Mouse (Mus musculus): Measurements from ENCODE around the gene Tcp11.

The Tcp11 gene

DNA sequence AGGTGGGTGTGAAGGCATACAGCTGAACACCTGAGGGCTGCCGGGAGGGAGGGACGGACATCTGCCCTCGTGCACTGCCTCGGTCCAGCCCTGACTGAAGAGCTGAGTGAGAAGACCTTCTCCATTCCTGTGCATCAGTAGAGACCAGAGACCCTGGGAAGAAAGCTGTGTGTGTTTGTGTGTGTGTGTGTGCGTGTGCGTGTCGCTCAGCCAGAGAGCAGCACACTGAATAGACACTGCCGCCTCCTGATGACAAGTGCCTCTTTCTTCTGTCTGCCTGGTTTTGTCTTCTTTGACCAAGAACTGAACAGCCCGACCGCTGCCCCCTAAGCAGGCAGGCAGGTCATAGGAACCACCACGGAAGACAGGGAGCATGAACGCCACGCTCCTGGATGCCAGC is 39.1 kb downstream of the Tcp11 start:
- no peak for DNase-seq (ENCODE audit: extremely low read depth, low read depth)

DNA sequence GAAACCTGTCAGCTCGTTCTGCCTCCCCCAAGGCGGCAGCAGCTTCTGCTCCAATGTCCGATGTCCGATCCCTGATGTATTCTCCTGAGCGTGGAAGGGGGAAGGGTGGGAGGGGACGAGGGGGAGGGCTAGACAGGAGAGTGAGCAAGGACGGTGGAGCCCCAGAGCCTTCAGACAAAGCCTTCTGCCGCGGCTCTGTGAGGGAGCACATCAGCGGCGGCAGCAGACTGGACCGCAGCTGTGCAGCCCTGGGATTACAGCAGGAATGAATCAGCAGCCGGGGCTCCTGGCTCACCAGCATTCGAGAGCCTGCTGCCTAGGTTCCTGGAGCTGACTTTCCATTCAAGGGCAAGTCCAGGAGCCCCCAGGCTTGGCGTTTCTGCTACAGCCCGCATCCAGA is 39.8 kb downstream of the Tcp11 start:
- DNase-seq (ENCODE audit: extremely low read depth, low read depth) = no peak

DNA sequence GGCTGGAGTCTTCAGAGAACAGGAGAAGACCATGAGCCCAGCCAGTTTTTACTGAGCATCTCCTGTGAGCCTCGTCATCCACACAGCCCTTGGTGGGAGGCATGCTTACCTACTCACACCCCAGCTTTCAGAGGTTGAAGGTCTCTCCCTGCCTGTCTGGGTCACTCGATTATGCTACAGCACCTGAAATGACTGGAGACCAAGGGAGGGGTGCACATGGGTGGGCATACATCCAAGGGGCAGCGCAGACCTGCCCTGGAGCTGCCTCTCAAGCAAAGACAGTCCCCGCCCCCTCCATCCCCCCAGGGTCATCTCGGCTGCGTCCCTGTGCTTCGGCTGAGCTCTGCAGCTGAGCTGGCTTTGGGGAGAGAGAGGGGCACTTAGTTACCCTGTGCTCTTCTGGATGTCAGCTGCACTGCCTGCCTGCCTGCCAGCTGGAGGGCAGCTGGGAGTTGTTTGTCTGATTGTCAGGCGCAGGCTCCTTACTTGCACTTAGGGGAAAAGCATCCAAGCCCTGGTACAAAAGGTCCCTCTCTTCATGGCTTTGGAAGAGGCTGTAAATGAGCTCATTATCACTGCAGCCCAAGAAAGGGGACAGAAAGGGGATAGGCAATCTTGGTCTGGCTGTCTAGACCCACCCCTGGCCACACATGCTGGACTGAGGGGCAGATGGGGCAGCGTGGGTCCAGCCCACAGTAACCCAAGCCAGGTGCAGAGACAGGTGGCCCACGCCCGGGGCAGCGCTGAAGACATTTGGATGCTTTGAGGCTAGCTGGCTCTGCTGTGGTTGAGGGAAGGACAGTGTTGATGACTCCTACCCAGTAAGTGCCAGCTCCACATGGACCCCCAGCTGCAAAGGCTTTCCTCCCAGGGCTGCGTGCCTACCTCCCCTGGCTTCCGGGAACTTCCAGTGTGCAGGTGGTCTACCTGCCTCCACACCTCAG is 43.4 kb downstream of the Tcp11 start:
- no peak for DNase-seq (ENCODE audit: extremely low read depth, low read depth)

DNA sequence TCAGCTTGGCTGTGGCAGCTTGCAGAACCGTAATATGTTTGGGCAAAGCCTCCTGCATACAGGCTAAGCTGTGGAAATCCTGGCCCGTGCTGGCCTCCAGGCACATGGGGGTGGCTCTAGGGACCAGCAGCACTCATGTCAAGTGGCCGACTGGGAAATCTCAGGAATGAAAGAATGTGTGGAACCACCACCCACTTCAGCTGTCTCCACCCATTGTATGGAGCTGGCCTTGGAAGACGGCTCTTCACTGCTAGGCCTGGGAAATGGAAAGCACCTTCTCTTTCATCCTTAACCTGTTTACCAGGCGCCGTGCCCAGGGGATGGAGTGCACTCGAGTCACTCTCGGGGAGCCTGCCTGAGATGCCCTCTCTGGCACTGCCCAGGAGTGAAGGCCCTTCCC is 45.5 kb downstream of the Tcp11 start:
- DNase-seq (ENCODE audit: extremely low read depth, low read depth) = no peak

DNA sequence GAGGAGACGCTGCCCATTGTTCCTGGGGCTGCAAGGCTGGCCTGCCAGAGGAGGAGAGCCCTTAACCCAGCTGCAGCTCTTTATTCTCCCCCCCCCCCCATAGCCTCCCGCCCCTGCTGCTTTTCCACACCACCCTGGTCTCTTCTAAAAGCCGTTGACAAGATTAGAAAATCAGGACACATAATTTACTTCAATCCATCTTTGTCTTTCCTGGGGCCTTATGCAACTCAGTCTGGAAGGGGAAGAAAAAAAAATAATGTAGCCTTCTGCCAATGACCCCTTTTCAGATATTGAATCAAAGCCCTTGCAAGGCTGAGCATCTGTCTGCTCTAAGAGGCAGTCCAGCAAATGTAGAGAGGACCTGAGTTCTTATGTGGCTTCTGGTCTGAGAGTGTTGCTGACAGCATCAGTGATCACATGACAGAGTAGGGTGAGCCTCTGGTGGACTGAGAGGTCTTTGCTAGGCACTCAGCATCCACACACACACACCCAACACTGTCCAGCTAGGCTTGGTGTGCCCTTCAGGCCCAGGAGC is 47.3 kb downstream of the Tcp11 start:
- DNase-seq (ENCODE audit: extremely low read depth, low read depth) = no peak

DNA sequence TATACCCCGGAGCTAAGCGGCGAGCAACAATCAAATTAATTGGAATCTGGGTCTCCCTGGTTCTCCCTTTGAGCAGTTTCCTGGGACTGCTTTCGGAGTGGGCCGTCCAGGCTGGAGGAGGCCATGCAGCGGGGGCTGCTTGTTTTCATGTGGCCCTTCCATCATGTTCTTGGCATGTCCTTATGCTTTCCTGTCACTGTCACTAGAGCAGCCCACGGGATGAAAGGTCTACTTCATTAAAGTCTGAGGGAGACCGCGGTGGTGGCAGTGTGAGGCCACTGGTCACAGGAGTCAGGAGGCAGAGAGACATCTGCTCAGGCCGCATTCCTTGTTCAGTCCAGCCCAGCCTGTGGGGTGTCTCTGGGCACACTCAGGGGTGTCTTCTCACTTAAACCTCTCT is 48.2 kb downstream of the Tcp11 start:
- DNase-seq (ENCODE audit: extremely low read depth, low read depth) = no peak

DNA sequence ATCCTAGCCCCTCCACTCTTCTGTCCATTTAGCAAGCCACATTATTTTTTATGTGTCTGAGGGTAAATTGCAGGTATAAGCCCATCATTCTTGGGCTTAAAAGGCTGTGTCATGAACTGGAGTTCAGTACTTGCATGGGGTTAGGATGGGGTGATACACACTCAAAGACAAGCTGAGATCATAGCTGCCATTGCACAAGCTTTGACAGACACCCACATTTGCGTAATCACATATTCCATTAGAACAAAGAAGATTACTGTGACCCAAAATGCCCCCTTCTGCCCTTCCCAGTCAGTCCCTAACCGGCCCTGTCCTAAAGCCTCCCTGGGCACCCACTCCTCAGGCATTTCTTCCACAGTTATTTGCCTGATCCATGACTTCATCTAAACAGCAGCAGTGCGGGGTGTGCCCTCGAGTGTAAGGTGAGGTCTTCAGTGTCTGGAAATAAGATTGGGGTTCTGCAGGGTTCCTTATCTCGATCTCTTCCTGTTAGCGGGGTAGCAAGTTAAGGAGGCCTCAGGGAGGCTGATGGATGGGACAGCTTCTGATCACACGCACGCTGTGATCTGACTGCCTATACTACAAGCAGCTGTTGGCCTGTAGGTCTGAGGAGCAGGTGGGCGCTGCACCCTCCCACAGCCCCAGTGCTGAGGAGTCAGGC is 49.0 kb downstream of the Tcp11 start:
- DNase-seq (ENCODE audit: extremely low read depth, low read depth) = no peak

DNA sequence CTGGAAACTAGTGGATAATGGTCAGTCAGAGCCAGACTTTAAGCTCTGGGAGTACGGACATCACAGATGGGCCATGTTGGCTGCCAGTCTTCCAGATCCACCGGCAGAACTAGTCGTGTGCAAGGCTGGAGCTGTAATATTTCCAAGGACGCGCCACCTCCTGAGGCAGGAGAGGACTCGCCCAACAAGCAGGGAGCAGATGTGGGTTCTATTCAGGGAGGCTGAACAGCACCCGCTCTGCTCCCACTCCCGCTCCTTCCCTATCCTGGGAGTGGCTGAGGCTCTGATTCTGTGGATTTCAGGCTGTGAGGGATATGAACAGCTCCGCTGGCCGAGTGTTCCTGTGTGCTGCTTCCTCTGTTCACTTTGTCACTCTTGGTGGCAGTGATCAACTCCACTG is 50.0 kb downstream of the Tcp11 start:
- no peak for DNase-seq (ENCODE audit: extremely low read depth, low read depth)

DNA sequence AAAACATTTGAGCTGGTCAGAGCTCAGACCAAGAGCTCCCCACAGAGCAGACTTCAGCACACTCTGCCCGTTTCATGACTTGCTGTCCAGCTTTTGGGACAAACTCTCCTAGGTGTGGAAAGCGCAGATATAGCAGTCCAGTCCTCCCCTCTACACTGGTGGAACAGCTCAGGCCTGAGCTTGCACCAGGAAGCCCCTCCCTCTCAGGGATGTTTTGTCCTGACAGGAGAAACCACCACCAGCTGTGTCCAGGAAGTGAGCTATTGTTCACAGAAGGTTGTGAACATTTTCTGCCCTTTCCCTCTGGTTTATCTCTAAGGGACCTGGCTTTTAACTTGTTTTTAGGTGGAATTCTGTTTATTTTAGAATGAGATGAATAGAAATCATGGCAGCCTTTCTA is 51.1 kb downstream of the Tcp11 start:
- no peak for DNase-seq (ENCODE audit: extremely low read depth, low read depth)

DNA sequence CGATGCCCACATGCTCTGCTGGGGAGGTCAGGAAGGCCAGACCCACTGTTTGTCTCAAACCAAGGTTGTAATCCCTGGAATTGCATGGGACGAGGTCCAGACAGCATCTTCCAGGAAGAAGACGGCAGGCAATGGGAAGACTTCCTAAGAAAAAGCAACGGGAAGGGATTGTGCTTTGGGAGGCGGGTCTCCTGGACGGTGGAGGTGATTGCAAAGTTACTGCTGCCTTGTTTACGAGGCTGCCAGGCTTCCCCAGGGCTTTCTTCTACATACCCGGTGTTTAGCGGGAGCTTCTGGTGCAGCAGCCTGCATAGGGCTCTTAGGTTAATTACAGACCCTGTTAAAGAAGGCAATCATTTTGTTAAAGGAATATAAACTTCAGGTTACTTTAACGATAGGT is 52.2 kb downstream of the Tcp11 start:
- no peak for DNase-seq (ENCODE audit: extremely low read depth, low read depth)

DNA sequence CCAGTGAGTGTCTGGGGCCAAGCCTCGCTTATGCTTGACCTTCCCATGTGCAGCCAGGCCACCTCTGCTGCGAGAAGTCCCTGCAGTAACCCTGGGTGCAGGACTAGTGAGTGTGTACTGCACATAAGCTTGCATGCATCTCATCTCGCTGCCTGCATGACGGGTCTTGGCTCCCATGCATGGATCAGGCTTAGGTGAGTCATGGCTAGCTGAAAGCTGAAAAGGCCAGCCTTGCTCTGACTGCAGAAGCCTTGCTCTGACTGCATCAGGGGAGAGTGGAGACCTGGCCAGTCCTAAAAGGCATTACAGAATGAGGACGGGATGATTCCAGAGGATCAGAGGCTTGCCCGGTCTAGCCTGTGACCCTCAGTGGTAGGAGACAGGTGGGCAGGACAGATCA is 53.2 kb downstream of the Tcp11 start:
- DNase-seq (ENCODE audit: extremely low read depth, low read depth) = no peak

DNA sequence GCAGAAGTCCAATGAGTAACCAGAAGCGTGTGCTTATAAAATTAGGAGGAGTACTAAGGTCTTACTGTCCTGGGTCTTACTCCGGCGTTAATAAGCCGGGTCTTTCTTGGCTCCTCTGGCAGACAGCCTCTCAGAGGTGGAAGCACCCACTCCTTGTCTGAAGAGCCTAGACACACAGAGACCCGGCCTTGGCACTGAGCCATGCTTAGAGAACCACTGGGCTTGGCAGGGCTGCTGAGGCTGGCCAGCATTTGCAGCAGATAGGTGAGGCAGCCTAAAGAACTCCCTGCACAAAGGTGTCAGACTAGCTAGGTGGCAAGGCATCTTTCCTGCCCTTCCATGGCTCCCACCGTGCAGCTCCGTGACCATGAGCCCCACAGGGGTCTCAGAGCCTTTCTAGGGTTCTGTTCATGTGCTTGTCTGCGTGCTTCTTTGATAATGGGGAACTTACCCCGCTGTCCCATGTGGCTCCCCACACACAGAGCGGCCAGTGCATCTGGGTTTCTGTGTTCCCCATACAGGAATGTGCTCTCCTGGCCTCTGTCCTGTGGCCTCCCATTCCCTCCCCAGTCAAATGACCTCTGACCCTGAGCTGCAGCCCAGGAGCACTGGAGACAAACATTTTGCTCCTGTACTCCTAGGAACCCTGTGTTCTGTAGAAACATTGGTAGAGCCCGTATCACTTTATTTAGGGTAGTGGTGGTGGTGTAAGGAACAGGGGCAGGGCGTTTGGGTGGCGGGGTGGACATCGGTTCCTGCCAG is 54.1 kb downstream of the Tcp11 start:
- no peak for DNase-seq (ENCODE audit: extremely low read depth, low read depth)

DNA sequence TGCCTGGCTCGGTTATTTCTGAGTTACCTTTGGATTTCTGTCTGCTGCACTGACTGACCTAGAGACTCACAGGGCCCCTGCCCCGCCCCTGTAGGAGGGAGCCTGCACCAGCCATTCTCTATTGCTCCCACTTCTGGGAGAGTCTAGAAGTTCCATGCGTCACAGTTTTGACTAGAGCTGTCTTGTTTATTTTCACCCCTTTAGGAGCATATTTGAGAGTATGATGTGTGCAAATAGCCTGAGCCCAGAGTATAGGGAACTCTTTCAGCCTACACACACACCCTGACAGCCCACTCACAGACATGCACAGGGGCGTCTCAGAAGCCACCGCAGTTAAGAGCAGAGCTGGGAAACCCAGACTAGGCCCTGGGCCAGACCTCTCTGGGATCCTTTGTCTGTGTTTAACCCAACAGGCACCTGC is 54.9 kb downstream of the Tcp11 start:
- no peak for DNase-seq (ENCODE audit: extremely low read depth, low read depth)

DNA sequence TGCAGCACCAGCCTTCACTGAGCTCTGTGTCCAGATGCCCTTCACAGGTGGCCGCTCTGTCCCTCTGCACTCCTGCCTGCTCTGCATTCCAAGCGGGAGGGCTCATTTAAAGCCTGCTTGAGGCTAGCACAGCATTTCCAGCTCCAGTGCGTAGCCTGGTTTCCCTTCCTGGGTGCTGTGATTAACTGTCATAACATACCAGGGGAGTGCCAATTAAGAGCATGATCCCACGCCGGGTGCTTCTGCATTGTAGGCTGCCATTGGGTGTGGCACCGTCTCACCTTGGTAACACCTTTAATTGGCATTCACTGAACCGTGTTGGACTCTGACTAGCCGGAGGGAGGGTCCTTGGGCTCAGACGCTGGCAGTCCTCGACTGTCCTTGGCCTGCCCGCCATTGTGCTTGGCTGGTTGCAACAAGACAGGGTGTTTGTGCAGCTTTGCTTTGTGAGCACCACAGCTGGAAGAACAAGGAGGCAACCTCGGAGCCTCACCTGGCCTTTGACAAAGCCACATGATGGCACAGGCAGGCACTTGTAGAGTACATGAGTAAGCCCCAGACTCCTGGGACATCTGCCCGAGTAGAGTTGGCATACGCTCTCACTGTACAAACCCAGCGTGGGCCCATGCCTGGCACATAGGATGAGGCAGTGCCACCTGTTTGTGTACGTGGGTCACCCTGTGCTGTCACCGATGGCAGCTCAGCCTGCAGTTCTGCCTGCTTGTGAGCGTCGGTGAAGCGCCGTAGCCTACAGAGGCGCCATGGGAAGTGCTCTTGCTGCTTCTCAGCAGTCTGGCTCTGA is 57.4 kb downstream of the Tcp11 start:
- no peak for DNase-seq (ENCODE audit: extremely low read depth, low read depth)

DNA sequence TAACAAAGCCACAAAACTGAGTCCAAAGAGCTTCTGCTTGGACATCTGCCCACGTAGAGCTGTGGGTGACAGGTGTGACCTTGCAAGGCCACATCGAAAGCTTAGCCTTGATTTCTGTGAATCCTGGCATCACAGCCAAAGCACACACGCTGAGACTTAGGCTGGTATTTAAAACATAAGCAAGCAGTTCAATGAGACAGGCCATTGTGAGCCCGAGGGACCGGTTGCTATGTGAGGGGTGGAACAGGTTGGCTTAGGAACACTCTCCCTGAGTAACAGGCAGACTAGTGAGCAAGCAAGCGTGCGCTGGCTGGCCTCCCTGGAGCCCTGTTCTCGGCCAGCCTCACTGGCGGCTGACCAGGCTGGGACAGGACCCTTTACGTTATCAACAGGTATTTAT is 58.5 kb downstream of the Tcp11 start:
- no peak for DNase-seq (ENCODE audit: extremely low read depth, low read depth)

DNA sequence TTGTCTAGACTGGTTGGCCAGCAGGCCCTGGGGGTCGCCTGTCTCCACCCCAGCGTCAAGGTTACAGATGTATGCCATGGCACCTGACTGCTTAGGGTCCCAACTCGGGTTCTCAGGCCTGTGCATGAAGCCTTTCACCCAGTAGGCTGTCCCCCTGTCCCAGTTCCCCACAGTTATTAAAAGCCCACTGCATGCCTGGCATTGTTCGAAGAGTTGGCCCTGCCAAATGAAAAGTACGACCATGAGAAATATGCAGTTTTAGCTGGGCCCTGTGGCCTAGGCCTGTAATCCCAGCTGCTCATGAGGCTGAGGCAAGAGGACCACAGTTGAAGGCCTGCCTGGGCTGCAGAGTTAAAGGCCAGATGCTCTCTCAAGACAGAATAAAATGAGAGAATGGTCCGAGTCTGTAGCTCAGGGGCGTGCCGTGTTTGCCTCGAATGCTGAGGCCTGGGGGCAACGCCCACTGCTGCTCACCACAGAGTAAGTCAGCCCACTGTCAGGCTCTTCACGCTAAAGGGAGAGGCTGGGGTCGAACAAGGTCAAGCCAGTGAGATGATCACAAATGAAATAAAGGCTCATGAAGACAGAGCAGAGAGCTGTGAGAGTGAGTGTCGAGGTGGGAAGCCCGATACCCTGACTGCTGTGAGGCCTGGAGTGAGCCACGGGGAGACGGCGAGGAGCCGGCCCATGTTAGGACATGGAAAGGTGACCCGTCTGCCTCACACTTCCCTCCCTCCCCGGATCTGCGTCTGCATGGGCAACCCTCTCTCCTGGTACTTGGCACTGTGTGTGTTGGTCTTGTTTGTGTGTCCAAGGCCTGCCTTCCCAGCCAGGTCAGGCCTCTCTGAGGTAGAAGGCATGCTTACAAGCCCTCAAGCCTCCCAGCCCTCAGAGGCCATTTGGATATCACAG is 60.4 kb downstream of the Tcp11 start:
- no peak for DNase-seq (ENCODE audit: extremely low read depth, low read depth)

DNA sequence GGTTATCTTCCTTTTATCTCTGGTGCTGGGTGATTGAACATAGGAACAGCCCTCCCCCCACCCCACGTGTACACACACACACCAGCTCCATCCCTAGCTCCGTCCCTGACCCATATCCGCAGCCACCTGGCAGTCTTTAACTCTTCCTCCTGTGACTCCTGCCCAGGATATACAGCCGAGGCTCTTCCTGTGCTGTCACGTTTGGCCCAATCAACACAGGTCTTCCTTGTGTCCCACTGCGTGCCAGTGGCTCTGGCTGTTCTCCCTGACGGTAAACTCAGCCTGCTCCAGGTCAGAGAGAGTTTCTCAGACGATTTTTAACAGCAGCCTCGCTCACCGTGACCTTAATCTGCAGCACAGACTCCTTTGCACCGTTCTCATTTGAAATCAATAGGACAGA is 61.7 kb downstream of the Tcp11 start:
- no peak for DNase-seq (ENCODE audit: extremely low read depth, low read depth)

DNA sequence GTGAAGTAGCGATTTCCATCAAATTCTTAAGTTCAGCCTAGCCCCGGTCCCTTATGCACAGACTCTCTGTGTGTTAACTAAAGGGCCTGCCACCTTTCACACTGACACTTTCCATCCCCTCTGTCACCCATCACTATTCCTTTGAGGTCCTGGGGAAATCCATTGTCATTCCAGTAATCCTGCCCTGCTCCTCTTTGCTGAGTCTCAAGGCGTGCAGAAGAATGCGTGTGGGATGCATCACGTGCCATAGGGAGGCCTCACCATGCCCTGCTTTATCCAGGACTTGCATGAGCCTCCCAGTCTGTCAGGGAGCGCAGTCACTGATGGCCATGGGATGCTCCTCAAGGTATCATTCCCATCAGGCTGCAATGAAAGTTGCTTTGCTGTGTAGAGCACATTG is 62.1 kb downstream of the Tcp11 start:
- no peak for DNase-seq (ENCODE audit: extremely low read depth, low read depth)
